In the genomic region with DNA sequence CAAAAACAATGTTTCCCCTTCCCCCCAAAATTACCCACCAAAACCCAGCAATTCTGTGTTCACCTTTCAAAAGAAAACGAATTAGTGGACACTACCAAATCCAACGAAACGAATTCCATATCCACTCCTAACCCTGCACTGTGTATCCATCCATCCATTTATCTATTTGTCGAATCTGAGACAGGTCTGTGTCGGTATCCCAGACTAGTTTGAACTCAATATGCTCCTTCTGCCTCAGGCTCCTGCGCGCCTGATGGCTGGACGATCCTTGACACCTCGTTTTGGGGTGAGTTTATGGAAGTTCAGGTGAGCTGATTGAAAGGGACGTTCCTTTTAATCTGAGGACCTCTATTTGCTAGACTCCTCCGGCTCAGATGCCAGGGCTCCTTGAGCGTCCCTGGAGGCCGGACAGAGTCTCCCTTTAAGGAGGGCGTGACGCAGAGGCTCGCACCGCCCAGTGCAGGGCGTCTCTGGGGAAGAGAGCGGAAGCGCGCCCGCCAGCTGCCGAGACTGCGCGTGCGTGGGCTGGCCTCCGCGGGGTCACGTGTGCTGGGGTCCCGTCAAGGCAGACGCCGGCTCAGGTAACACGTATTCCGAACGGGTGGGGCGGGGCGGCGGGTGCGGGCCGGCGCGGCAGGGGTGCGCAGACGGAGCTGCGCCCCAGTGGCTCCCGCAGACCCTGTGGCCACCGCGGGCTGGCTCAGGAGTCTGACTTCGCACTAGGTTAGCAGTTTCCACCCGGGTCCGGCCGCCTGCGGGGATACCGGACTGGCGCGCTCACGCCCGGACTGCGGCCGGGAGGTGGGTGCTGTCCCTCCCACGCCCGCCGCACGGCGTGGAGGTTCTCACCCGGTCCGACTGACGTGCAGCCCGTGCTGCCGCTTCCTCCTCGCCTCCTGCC, we compare ENCODE assay signal across 8 mouse cellular contexts. TPM values are rescaled to one million over a fixed set of nuclear protein-coding genes. Genes with fewer than 3 reads are reported as not detected.
DNase-seq lines count a peak whose midpoint lies in the region; ATAC-seq lines count a peak whose summit lies in the region.

A gene (plus strand): TSS at position 474 of the 901 bp plus-strand sequence.

- peak; percentile 95 to 97 for DNase-seq in adrenal gland, adult (ENCODE audit: inconsistent age in 2 of 2, low spot score in 1 of 2)
- peak; percentile 96 for DNase-seq in embryo, embryonic 10.5 days (ENCODE audit: low spot score)
- peak; percentile 91 for DNase-seq in gastrocnemius, postnatal 25 days
- DNase-seq in intestine, embryonic 14.5 days (ENCODE audit: low spot score), result peak; percentile 93
- peak; percentile 85 to 92 for DNase-seq in left cerebral cortex, postnatal 14 days (ENCODE audit: low spot score in 2 of 2)
- peak; percentile 95 for DNase-seq in mesoderm, embryonic 11.5 days (ENCODE audit: low read depth, low spot score)
- DNase-seq in right cerebral cortex, postnatal 36 days (ENCODE audit: low spot score in 2 of 2), result peak; percentile 83 to 88
- DNase-seq in yolk sac, embryonic 10.5 days (ENCODE audit: low spot score), result peak; percentile 95

- H3K4me1 ChIP-seq in intestine, embryonic 14.5 days (replicated peaks; ENCODE audit: control insufficient read depth, insufficient read depth, low read length), result 0 out of 2 replicates have a peak, but pooled peaks cover 2% of the 10 kb centered on the region

- under 1% methylated on average over 71 of the region's 71 CpGs for WGBS in intestine, embryonic 14.5 days

- no peaks in the 10 kb centered on the region for H3K9me3 ChIP-seq in intestine, embryonic 14.5 days (ENCODE audit: control insufficient read depth, low read length)

- peak within 1 kb of the TSS; percentile 77 for H3K9ac ChIP-seq in intestine, embryonic 14.5 days (ENCODE audit: low read length)

- no peaks in the 10 kb centered on the region for H3K36me3 ChIP-seq in intestine, embryonic 14.5 days (ENCODE audit: control insufficient read depth, insufficient read depth, low read length)

- H3K27me3 ChIP-seq in intestine, embryonic 14.5 days (replicated peaks; ENCODE audit: control insufficient read depth, insufficient read depth, low read length), result no peaks in the 10 kb centered on the region

- peak within 1 kb of the TSS; percentile 84 for H3K4me3 ChIP-seq in intestine, embryonic 14.5 days (ENCODE audit: low read depth, low read length)

- ATAC-seq in intestine, embryonic 14.5 days (replicated peaks; ENCODE audit: low FRiP score, low TSS enrichment, low read depth), result peak; percentile 98

- H3K27ac ChIP-seq in intestine, embryonic 14.5 days (ENCODE audit: low read depth), result peak within 1 kb of the TSS; percentile 86

- intact Hi-C loops in left cerebral cortex, postnatal 14 days (cut with DNase I), result no loop called here

- H3K4me2 ChIP-seq in intestine, embryonic 14.5 days (ENCODE audit: low read length), result peak within 1 kb of the TSS; percentile 75

RNA-seq across cellular contexts. Expression of the gene that starts here (rescaled TPM):
- 1 to 10 TPM; 6.4 to 6.6 TPM for total RNA-seq in gastrocnemius, postnatal 25 days (2021)
- polyA plus RNA-seq in intestine, embryonic 14.5 days (2014; fragmentation: Nextera tagmentation; extraction: Ambion mirVana), result 14.4 and 20.8 TPM in 2 replicates
- total RNA-seq in left cerebral cortex, postnatal 14 days (2021), result 10 to 100 TPM; 52.3 to 53.1 TPM

Comparison
In these comparisons a context has a peak if more than half of its experiments do, and no peak if none do; other contexts are left out.
1. Peak in every context shown above with its lines: DNase-seq, ATAC-seq, H3K4me3 ChIP-seq and H3K27ac ChIP-seq.
2. RNA of the gene that starts here (total RNA-seq): 52.3 to 53.1 TPM in left cerebral cortex, postnatal 14 days; 6.4 to 6.6 TPM in gastrocnemius, postnatal 25 days; every median in the first group is over 4 times any median in the second.